Mouse (Mus musculus) cerebellum, adult 11-12 months (tissue): Measurements from ENCODE around the gene F2r.

Experiments used
- DNase-seq: peaks from one replicate; pipeline ENCODE4 v3.0.0; 2022

Gene F2r

GRCm38 (mm10) chr13:95629751-95630150 is 11.5 kb upstream of the F2r start:
- DNase-seq: no peak

- no peak for DNase-seq
Observed at GRCm38 (mm10) chr13:95626696-95627095, 8.4 kb upstream of the F2r start.

- DNase-seq: no peak
Observed at GRCm38 (mm10) chr13:95623042-95623441, 4.8 kb upstream of the F2r start.

GRCm38 (mm10) chr13:95621563-95621962 is 3.3 kb upstream of the F2r start:
- DNase-seq: no peak

- no peak for DNase-seq
Observed at GRCm38 (mm10) chr13:95618859-95619258, 572 bp upstream of the F2r start.

GRCm38 (mm10) chr13:95617671-95618171 is 566 bp downstream of the F2r start:
- no peak for DNase-seq

- no peak for DNase-seq
Observed at GRCm38 (mm10) chr13:95617082-95617670, 1.1 kb downstream of the F2r start.

- DNase-seq: no peak
Observed at GRCm38 (mm10) chr13:95616512-95616911, 1.8 kb downstream of the F2r start.

- DNase-seq: no peak
Observed at GRCm38 (mm10) chr13:95614757-95615156, 3.5 kb downstream of the F2r start.

- no peak for DNase-seq
Observed at GRCm38 (mm10) chr13:95612243-95612642, 6.0 kb downstream of the F2r start.

- DNase-seq: no peak
Observed at GRCm38 (mm10) chr13:95611752-95612151, 6.5 kb downstream of the F2r start.

GRCm38 (mm10) chr13:95610786-95611562 is 7.3 kb downstream of the F2r start:
- DNase-seq: no peak

- DNase-seq: no peak
Observed at GRCm38 (mm10) chr13:95609088-95609420, 9.2 kb downstream of the F2r start.

- DNase-seq: no peak
Observed at GRCm38 (mm10) chr13:95608416-95609087, 9.7 kb downstream of the F2r start.

- DNase-seq: no peak
Observed at GRCm38 (mm10) chr13:95607019-95607418, 11.3 kb downstream of the F2r start.

GRCm38 (mm10) chr13:95604288-95604687 is 14.0 kb downstream of the F2r start:
- DNase-seq: no peak

- no peak for DNase-seq
Observed at GRCm38 (mm10) chr13:95599833-95600359, 18.4 kb downstream of the F2r start.

GRCm38 (mm10) chr13:95598232-95598920 is 19.9 kb downstream of the F2r start:
- no peak for DNase-seq

GRCm38 (mm10) chr13:95597578-95597977 is 20.7 kb downstream of the F2r start:
- no peak for DNase-seq

GRCm38 (mm10) chr13:95596689-95597088 is 21.6 kb downstream of the F2r start:
- no peak for DNase-seq

GRCm38 (mm10) chr13:95595921-95596320 is 22.4 kb downstream of the F2r start:
- no peak for DNase-seq

GRCm38 (mm10) chr13:95595411-95595810 is 22.9 kb downstream of the F2r start:
- DNase-seq: no peak

- no peak for DNase-seq
Observed at GRCm38 (mm10) chr13:95592860-95593259, 25.4 kb downstream of the F2r start.
